Mouse (Mus musculus): ENCODE data around the gene Gfpt1.

The Gfpt1 gene

GRCm38 (mm10) chr6:87111493-87111892 is 68.8 kb downstream of the Gfpt1 start:
- no peak for TF ChIP-seq GATA4 (IDR thresholded peaks at IDR 0.05; ENCODE audit: insufficient replicate concordance, low read length)

GRCm38 (mm10) chr6:87112125-87112524 is 69.5 kb downstream of the Gfpt1 start:
- TF ChIP-seq GATA4 (IDR thresholded peaks at IDR 0.05; ENCODE audit: insufficient replicate concordance, low read length), result no peak

GRCm38 (mm10) chr6:87115981-87116380 is 73.3 kb downstream of the Gfpt1 start:
- no peak for TF ChIP-seq GATA4 (IDR thresholded peaks at IDR 0.05; ENCODE audit: insufficient replicate concordance, low read length)

GRCm38 (mm10) chr6:87116596-87116995 is 74.0 kb downstream of the Gfpt1 start:
- TF ChIP-seq GATA4 (IDR thresholded peaks at IDR 0.05; ENCODE audit: insufficient replicate concordance, low read length), result no peak

GRCm38 (mm10) chr6:87119066-87119837 is 76.6 kb downstream of the Gfpt1 start:
- TF ChIP-seq GATA4 (IDR thresholded peaks at IDR 0.05; ENCODE audit: insufficient replicate concordance, low read length), result no peak

- no peak for TF ChIP-seq GATA4 (IDR thresholded peaks at IDR 0.05; ENCODE audit: insufficient replicate concordance, low read length)
Measured at GRCm38 (mm10) chr6:87119975-87120374, 77.3 kb downstream of the Gfpt1 start.

- TF ChIP-seq GATA4 (IDR thresholded peaks at IDR 0.05; ENCODE audit: insufficient replicate concordance, low read length), result no peak
Measured at GRCm38 (mm10) chr6:87120661-87121060, 78.0 kb downstream of the Gfpt1 start.

- TF ChIP-seq GATA4 (IDR thresholded peaks at IDR 0.05; ENCODE audit: insufficient replicate concordance, low read length), result no peak
Measured at GRCm38 (mm10) chr6:87121961-87122360, 79.3 kb downstream of the Gfpt1 start.

- TF ChIP-seq GATA4 (IDR thresholded peaks at IDR 0.05; ENCODE audit: insufficient replicate concordance, low read length), result no peak
Measured at GRCm38 (mm10) chr6:87123406-87123805, 80.8 kb downstream of the Gfpt1 start.

- TF ChIP-seq GATA4 (IDR thresholded peaks at IDR 0.05; ENCODE audit: insufficient replicate concordance, low read length), result no peak
Measured at GRCm38 (mm10) chr6:87123973-87124372, 81.3 kb downstream of the Gfpt1 start.

- TF ChIP-seq GATA4 (IDR thresholded peaks at IDR 0.05; ENCODE audit: insufficient replicate concordance, low read length), result no peak
Measured at GRCm38 (mm10) chr6:87127049-87127753, 84.6 kb downstream of the Gfpt1 start.

- no peak for TF ChIP-seq GATA4 (IDR thresholded peaks at IDR 0.05; ENCODE audit: insufficient replicate concordance, low read length)
Measured at GRCm38 (mm10) chr6:87129861-87130260, 87.2 kb downstream of the Gfpt1 start.

- TF ChIP-seq GATA4 (IDR thresholded peaks at IDR 0.05; ENCODE audit: insufficient replicate concordance, low read length), result no peak
Measured at GRCm38 (mm10) chr6:87130628-87131027, 88.0 kb downstream of the Gfpt1 start.

- no peak for TF ChIP-seq GATA4 (IDR thresholded peaks at IDR 0.05; ENCODE audit: insufficient replicate concordance, low read length)
Measured at GRCm38 (mm10) chr6:87131078-87131477, 88.4 kb downstream of the Gfpt1 start.

GRCm38 (mm10) chr6:87133520-87133919 is 90.9 kb downstream of the Gfpt1 start:
- no peak for TF ChIP-seq GATA4 (IDR thresholded peaks at IDR 0.05; ENCODE audit: insufficient replicate concordance, low read length)

- TF ChIP-seq GATA4 (IDR thresholded peaks at IDR 0.05; ENCODE audit: insufficient replicate concordance, low read length), result no peak
Measured at GRCm38 (mm10) chr6:87133966-87134546, 91.4 kb downstream of the Gfpt1 start.
